Mouse (Mus musculus) stomach, postnatal 0 days (tissue): ENCODE data around the gene AC153137.1.

Source experiments
- CTCF ChIP-seq: IDR thresholded peaks from 2 replicates; pipeline ENCODE4 v1.5.1; 2016; ENCODE audit warnings: antibody characterized with exemption, low read depth, mild to moderate bottlenecking, moderate library complexity
- EP300 ChIP-seq: optimal IDR thresholded peaks from 2 replicates; pipeline ENCODE3; 2016; ENCODE audit warnings: antibody characterized with exemption

- TF ChIP-seq CTCF (peak; percentile 68), EP300 (no peak)
Observed at GRCm38 (mm10) chr1:30930823-30931222, 46.9 kb downstream of the AC153137.1 start.
